Comparison of ENCODE assay signal across 14 mouse cellular contexts in genomic region chr1:118741286-118741685, GRCm38 (mm10).
DNase-seq lines count a peak whose midpoint lies in the region; ATAC-seq and TF ChIP-seq lines count a peak whose summit lies in the region.
"Had no signal": no experiment of that assay in that cellular context is flagged by ENCODE, and none has a peak within 500 bp of the region (broad histone marks: within the 10 kb centered on the region; RNA-seq: fewer than 3 reads in every experiment).

No protein-coding gene starts in this region.

- no peaks in the 10 kb centered on the region for H3K9me3 ChIP-seq in lung, postnatal 0 days (ENCODE audit: low read length)
- H3K9me3 ChIP-seq: embryonic facial prominence, embryonic 12.5 days; neural tube, embryonic 13.5 days had no signal

- no peak overlapping the region for H3K27ac ChIP-seq in layer of hippocampus, adult 2 months
- no peak overlapping the region for H3K27ac ChIP-seq in lung, postnatal 0 days (ENCODE audit: low read length)
- H3K27ac ChIP-seq: embryonic facial prominence, embryonic 12.5 days; forebrain, embryonic 10.5 days; limb, embryonic 13.5 days; neural tube, embryonic 13.5 days had no signal

- no peak overlapping the region for H3K9ac ChIP-seq in lung, postnatal 0 days (replicated peaks; ENCODE audit: low read depth)
- H3K9ac ChIP-seq: embryonic facial prominence, embryonic 12.5 days; limb, embryonic 13.5 days; neural tube, embryonic 13.5 days had no signal

- no peaks in the 10 kb centered on the region for H3K4me1 ChIP-seq in lung, postnatal 0 days (ENCODE audit: insufficient read depth, low read depth, low read length)
- H3K4me1 ChIP-seq: embryonic facial prominence, embryonic 12.5 days; forebrain, embryonic 10.5 days; limb, embryonic 13.5 days; neural tube, embryonic 13.5 days had no signal

- no peak for TF ChIP-seq CTCF in layer of hippocampus, adult 2 months (conservative IDR thresholded peaks at IDR 0.05)
- no peak for TF ChIP-seq CTCF in lung, postnatal 0 days (IDR thresholded peaks at IDR 0.05)

- H3K36me3 ChIP-seq in lung, postnatal 0 days (ENCODE audit: insufficient read depth, low read length): no peaks in the 10 kb centered on the region
- H3K36me3 ChIP-seq: embryonic facial prominence, embryonic 12.5 days; forebrain, embryonic 10.5 days; limb, embryonic 13.5 days; neural tube, embryonic 13.5 days had no signal

- H3K4me2 ChIP-seq in lung, postnatal 0 days (replicated peaks; ENCODE audit: low read depth, low read length): no peak overlapping the region
- H3K4me2 ChIP-seq: embryonic facial prominence, embryonic 12.5 days; limb, embryonic 13.5 days; neural tube, embryonic 13.5 days had no signal

- intact Hi-C loops in heart, postnatal 25 days (cut with DNase I): no loop called here

- TF ChIP-seq EP300 in lung, postnatal 0 days (IDR thresholded peaks at IDR 0.05): no peak

- no peak for ATAC-seq in lung, postnatal 0 days
- ATAC-seq: hindbrain, embryonic 16.5 days had no signal

- 71% methylated on average over 5 of the region's 5 CpGs for WGBS in lung, postnatal 0 days

- DNase-seq in heart, adult 18-20 months: peak; percentile 11 to 27
- no peak for DNase-seq in heart, postnatal 25 days (ENCODE audit: low spot score)
- DNase-seq in ovary, postnatal 14 days (ENCODE audit: low spot score): peak; percentile 19
- no peak for DNase-seq in ovary, adult 18-20 months (ENCODE audit: low spot score)
- peak; percentile 57 to 69 for DNase-seq in gastrocnemius, adult 8-10 months (ENCODE audit: low spot score in 2 of 2)
- DNase-seq in layer of hippocampus, adult 2 months (ENCODE audit: low spot score in 2 of 2): no peak
- DNase-seq in lung, postnatal 0 days (ENCODE audit: low spot score): no peak
- DNase-seq: adrenal gland, postnatal 36 days; lung, adult 18-20 months had no signal

- H3K27me3 ChIP-seq in lung, postnatal 0 days (replicated peaks; ENCODE audit: insufficient read depth, low read length): no peaks in the 10 kb centered on the region
- H3K27me3 ChIP-seq: embryonic facial prominence, embryonic 12.5 days; limb, embryonic 13.5 days; neural tube, embryonic 13.5 days had no signal

- H3K4me3 ChIP-seq in layer of hippocampus, adult 2 months: no peak overlapping the region
- no peak overlapping the region for H3K4me3 ChIP-seq in lung, postnatal 0 days (ENCODE audit: low read depth, low read length)
- H3K4me3 ChIP-seq: embryonic facial prominence, embryonic 12.5 days; forebrain, embryonic 10.5 days; limb, embryonic 13.5 days; neural tube, embryonic 13.5 days had no signal

Comparison
In these comparisons a context has a peak if more than half of its experiments do, and no peak if none do; other contexts are left out.
1. DNase-seq: peak in heart, adult 18-20 months (2 of 2), ovary, postnatal 14 days (single experiment) and gastrocnemius, adult 8-10 months (2 of 2); none in heart, postnatal 25 days (single experiment), ovary, adult 18-20 months (single experiment), layer of hippocampus, adult 2 months (0 of 2) and lung, postnatal 0 days (single experiment).